In the genomic region with DNA sequence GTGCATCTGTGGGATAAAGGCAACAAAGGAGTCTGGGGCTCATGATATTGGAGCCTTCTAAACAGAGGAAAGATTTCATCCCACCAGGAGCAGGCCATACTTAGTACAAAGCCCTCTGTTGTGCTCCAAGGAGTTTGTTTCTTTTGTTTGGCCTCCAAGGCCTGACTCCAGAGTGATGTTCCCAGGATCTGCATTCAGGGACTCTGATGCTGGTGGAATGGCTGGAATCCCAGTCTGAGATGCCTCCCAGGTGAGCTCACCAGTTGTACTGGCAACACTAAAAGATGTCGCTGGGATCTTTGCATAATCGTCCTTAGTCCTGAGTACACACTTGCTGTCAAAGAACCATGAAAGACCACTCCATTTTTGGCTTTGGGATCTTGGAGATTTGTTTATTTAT, we compare ENCODE assay signal across 24 mouse cellular contexts. TPM values are rescaled to one million over a fixed set of nuclear protein-coding genes. Genes with fewer than 3 reads are reported as not detected.
"Had no signal": no experiment of that assay in that cellular context is flagged by ENCODE, and none has a peak within 500 bp of the region (broad histone marks: within the 10 kb centered on the region; RNA-seq: fewer than 3 reads in every experiment).

No protein-coding gene starts in this region.

- H3K27me3 ChIP-seq: neural tube, embryonic 15.5 days; stomach, embryonic 15.5 days had no signal

- H3K9ac ChIP-seq: neural tube, embryonic 15.5 days; stomach, embryonic 15.5 days had no signal

- H3K9me3 ChIP-seq: neural tube, embryonic 15.5 days; stomach, embryonic 15.5 days had no signal

- H3K4me2 ChIP-seq: neural tube, embryonic 15.5 days; stomach, embryonic 15.5 days had no signal

- DNase-seq: retina, postnatal 1 day; right cerebral cortex, adult 18-20 months; right cerebral cortex, postnatal 14 days; right cerebral cortex, postnatal 25 days; right cerebral cortex, postnatal 4 days; spleen, adult 18-20 months; thymus, adult 18-20 months; thymus, adult 2 months; thymus, postnatal 14 days; thymus, postnatal 25 days; thymus, postnatal 36 days; thymus, postnatal 4 days had no signal

- H3K27ac ChIP-seq: neural tube, embryonic 15.5 days; stomach, embryonic 15.5 days; stomach, postnatal 0 days had no signal

- H3K36me3 ChIP-seq: stomach, embryonic 15.5 days had no signal

- H3K4me3 ChIP-seq: neural tube, embryonic 15.5 days; stomach, embryonic 15.5 days had no signal

RNA-seq across cellular contexts. Expression of a gene that starts 20.0 kb away (rescaled TPM):
- total RNA-seq: neutrophil, adult 5-6 weeks had no signal
- polyA plus RNA-seq: neural tube, embryonic 14.5 days; neural tube, embryonic 15.5 days; small intestine, adult 2 months; spleen, adult 2 months; stomach, embryonic 14.5 days; stomach, embryonic 15.5 days; stomach, embryonic 16.5 days; stomach, postnatal 0 days; testis, adult 2 months; thymus, adult 2 months; thymus, postnatal 0 days; urinary bladder, adult 2 months had no signal
